Mouse (Mus musculus) thymus, postnatal 36 days (tissue): ENCODE measurements around the gene Col6a2.

Experiments used
- DNase-seq, 2 experiments: peaks; one replicate each; pipeline ENCODE4 v3.0.0; 2022; ENCODE audit warnings: mixed read lengths in 2 of 2

Gene Col6a2

DNA sequence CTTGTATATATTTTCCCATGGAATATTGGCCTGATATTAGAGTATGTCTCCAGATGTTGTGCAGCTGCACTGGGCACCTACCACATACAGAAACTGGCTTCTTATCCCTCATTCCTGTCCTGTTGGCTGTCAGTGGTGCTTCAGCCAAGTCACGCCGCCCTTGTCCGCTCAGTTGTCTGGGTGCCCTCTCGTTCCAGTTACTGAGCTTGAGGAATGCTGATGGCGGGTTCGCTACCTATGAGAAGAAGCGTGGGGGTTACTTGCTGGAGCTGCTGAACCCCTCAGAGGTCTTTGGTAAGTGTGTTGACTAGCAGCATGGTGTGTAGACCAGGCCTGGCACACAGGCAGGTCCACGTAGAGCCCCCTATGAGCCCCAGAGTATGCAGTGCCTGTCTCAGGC is 76.9 kb downstream of the Col6a2 start:
- DNase-seq: no peak
